In the genomic region with DNA sequence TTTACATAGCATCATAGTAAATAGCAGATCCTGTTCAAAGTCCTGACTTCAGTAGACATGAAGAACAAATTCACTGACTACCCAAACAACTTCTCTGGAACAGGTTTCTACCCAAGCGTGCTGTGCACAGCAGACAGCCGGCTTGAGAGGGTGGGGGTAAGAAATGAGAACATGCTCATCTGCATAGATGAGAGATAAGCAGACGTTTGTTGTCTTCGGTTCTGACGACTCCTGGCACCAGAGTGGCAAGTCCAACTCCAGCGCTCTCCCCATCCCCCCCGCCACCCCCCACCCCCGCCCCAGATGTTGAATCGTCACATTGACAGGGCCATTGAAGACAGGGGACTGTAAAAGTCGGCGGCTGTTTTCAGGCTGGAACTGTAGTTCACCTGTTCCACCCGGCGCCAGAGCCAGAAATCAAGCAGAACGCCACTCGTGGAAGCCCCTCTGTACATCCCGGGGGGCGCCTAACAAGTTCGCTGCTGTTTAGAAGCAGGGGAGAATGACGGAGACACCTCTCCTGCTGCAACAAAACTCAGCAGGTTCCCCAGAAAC, we compare ENCODE assay signal across 8 mouse cellular contexts. TPM values are rescaled to one million over a fixed set of nuclear protein-coding genes. Genes with fewer than 3 reads are reported as not detected.
DNase-seq lines count a peak whose midpoint lies in the region; ATAC-seq and TF ChIP-seq lines count a peak whose summit lies in the region.

No protein-coding gene starts in this region.

- no peaks in the 10 kb centered on the region for H3K9me3 ChIP-seq in forebrain, embryonic 13.5 days (replicated peaks)

- peak overlapping the region; percentile 91 for H3K9ac ChIP-seq in heart, adult 2 months (ENCODE audit: low read depth, low read length)
- H3K9ac ChIP-seq in forebrain, embryonic 13.5 days, result peak overlapping the region; percentile 78
- H3K9ac ChIP-seq in liver, adult 2 months (ENCODE audit: low read depth, low read length), result no peak overlapping the region

- no peak for TF ChIP-seq CTCF in heart, adult 2 months (IDR thresholded peaks at IDR 0.05)
- TF ChIP-seq CTCF in liver, adult 2 months (IDR thresholded peaks at IDR 0.05; ENCODE audit: low read depth, low read length), result no peak

- H3K27ac ChIP-seq in heart, adult 2 months, result peak overlapping the region; percentile 72
- no peak overlapping the region for H3K27ac ChIP-seq in forebrain, embryonic 13.5 days
- no peak overlapping the region for H3K27ac ChIP-seq in liver, adult 2 months (replicated peaks; ENCODE audit: insufficient read depth, low read depth, low read length)

- WGBS in heart, adult 2 months, result 2% methylated on average over 19 of the region's 19 CpGs
- under 1% methylated on average over 19 of the region's 19 CpGs for WGBS in forebrain, embryonic 13.5 days
- WGBS in liver, adult 2 months, result 2% methylated on average over 19 of the region's 19 CpGs

- peaks cover 2% of the 10 kb centered on the region for H3K4me1 ChIP-seq in heart, adult 2 months (ENCODE audit: control insufficient read depth, insufficient read depth, low read length)
- peaks cover 36% of the 10 kb centered on the region for H3K4me1 ChIP-seq in forebrain, embryonic 13.5 days
- peaks cover 3% of the 10 kb centered on the region; the same call in 1 of the 2 replicates for H3K4me1 ChIP-seq in liver, adult 2 months (ENCODE audit: control insufficient read depth, insufficient read depth, low read length)

- H3K36me3 ChIP-seq in heart, adult 2 months (ENCODE audit: control insufficient read depth, insufficient read depth, low read length), result no peaks in the 10 kb centered on the region
- H3K36me3 ChIP-seq in forebrain, embryonic 13.5 days (ENCODE audit: poor library complexity, severe bottlenecking), result no peaks in the 10 kb centered on the region
- no peaks in the 10 kb centered on the region for H3K36me3 ChIP-seq in liver, adult 2 months (ENCODE audit: control insufficient read depth, insufficient read depth, low read length)

- H3K4me2 ChIP-seq in forebrain, embryonic 13.5 days, result peak overlapping the region; percentile 84

- DNase-seq in heart, adult 2 months, result no peak
- no peak for DNase-seq in heart, adult 11 months
- DNase-seq in right cerebral cortex, adult 2 months (ENCODE audit: low spot score in 2 of 2), result peak; percentile 6 to 28
- DNase-seq in right cerebral cortex, adult 18-20 months, result no peak
- no peak for DNase-seq in liver, adult 2 months (ENCODE audit: extremely low read depth, low read depth, low spot score)
- DNase-seq in retina, embryonic 14.5 days (ENCODE audit: low spot score), result peak; percentile 45
- DNase-seq in urinary bladder, adult 2 months (ENCODE audit: low spot score), result no peak

- peak; percentile 28; the same call in 1 of the 2 replicates for ATAC-seq in forebrain, embryonic 13.5 days

- intact Hi-C loops in heart, adult 2 months (cut with DNase I), result loop anchor here (5.0 kb wide), 1 partner anchor 98 kb away; no protein-coding TSS in a partner anchor

- no peak for TF ChIP-seq EP300 in heart, adult 2 months (IDR thresholded peaks at IDR 0.05; ENCODE audit: insufficient read depth, low read depth, low read length)

- peak overlapping the region; percentile 68 for H3K4me3 ChIP-seq in heart, adult 2 months
- H3K4me3 ChIP-seq in forebrain, embryonic 13.5 days, result peak overlapping the region; percentile 70
- H3K4me3 ChIP-seq in liver, adult 2 months (ENCODE audit: insufficient read depth, low read depth, low read length), result peak overlapping the region; percentile 66; the same call in 1 of the 2 replicates

- no peak for TF ChIP-seq POLR2A in heart, adult 2 months (IDR thresholded peaks at IDR 0.05; ENCODE audit: insufficient read depth, low read depth, low read length)
- TF ChIP-seq POLR2A in liver, adult 2 months (IDR thresholded peaks at IDR 0.05; ENCODE audit: extremely low read depth, insufficient read depth, low read length), result no peak

- H3K27me3 ChIP-seq in heart, adult 2 months (ENCODE audit: control insufficient read depth, insufficient read depth, low read length), result peaks cover 3% of the 10 kb centered on the region; the same call in 1 of the 2 replicates
- H3K27me3 ChIP-seq in forebrain, embryonic 13.5 days, result peaks cover 26% of the 10 kb centered on the region
- peaks cover 20% of the 10 kb centered on the region for H3K27me3 ChIP-seq in liver, adult 2 months (ENCODE audit: control insufficient read depth, insufficient read depth, low read length)

- H3K79me2 ChIP-seq in heart, adult 2 months (replicated peaks; ENCODE audit: control insufficient read depth, insufficient read depth, low read length), result no peaks in the 10 kb centered on the region
- no peaks in the 10 kb centered on the region for H3K79me2 ChIP-seq in liver, adult 2 months (ENCODE audit: control insufficient read depth, insufficient read depth, low read length)

RNA-seq across cellular contexts. Expression of gene Pip5k1b, which starts 0.7 kb away (rescaled TPM):
- total RNA-seq in heart, adult 2 months (2021), result 10 to 100 TPM; 22.2 to 23.1 TPM
- 14.6 and 24.0 TPM in 2 replicates for polyA plus RNA-seq in heart, adult 2 months (2012; rRNA removed)
- polyA plus RNA-seq in forebrain, embryonic 13.5 days (2015; fragmentation: Nextera tagmentation; extraction: Ambion mirVana), result 1.2 and 1.6 TPM in 2 replicates
- under 0.01 and 0.07 TPM in 2 replicates for total RNA-seq in liver, adult 2 months (2014; rRNA removed)
- polyA plus RNA-seq in liver, adult 2 months (2012; rRNA removed), result not detected in 2 replicates
- 1.4 and 2.1 TPM in 2 replicates for polyA plus RNA-seq in urinary bladder, adult 2 months (2012; rRNA removed)

Comparison
In these comparisons a context has a peak if more than half of its experiments do, and no peak if none do; other contexts are left out.
1. DNase-seq: peak in right cerebral cortex, adult 2 months (2 of 2) and retina, embryonic 14.5 days (single experiment); none in heart, adult 2 months (0 of 2), heart, adult 11 months (single experiment), right cerebral cortex, adult 18-20 months (single experiment), liver, adult 2 months (single experiment) and urinary bladder, adult 2 months (single experiment).
2. Peak in every context shown above with its lines, with median percentiles within 50 percentile points of each other: H3K4me3 ChIP-seq.